Mouse (Mus musculus) kidney, adult 8-10 months (tissue): Measurements from ENCODE around the gene Nxpe3.

Source experiments
- DNase-seq, 2 experiments: peaks; one replicate each; pipeline ENCODE4 v3.0.0; 2022

Nxpe3 gene

DNA sequence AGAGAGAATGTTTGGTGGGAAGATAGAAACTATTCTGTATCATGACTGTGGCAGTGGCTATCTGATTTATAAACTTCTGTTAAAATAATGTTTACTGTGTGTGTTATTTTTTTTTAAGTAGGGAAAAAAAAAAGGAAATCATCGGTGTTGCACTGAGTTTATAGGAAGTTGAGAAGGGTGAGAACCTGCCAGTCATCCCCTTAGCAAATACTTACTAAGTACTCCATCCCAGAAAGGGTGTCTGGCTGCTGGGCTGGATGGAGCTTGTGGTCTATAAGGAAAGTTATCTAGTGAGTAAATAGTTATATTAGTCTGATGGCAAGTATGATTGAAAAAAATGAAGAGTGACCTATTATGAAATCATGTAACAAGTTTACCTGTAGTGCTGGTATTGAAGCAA, 93.5 kb downstream of the Nxpe3 start:
- no peak for DNase-seq

DNA sequence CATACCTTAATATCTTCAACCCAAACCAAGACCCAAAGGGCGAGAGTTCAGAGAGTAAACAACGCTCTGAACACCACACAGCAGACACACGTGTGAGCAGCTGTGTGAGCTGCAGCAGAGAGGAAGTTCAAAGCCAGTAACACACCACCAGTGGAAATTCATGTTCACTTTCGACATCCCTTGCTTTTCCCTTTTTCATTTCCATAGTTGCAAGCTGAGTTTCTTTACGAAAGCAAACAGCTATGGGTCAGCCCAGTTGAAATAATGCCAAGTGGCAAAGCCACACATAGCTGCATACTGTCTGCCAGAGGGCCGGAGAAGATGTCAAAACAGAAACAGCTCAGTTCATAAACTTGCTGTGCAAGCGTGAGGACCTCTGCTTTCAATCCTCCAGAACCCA, 96.2 kb downstream of the Nxpe3 start:
- DNase-seq: no peak

DNA sequence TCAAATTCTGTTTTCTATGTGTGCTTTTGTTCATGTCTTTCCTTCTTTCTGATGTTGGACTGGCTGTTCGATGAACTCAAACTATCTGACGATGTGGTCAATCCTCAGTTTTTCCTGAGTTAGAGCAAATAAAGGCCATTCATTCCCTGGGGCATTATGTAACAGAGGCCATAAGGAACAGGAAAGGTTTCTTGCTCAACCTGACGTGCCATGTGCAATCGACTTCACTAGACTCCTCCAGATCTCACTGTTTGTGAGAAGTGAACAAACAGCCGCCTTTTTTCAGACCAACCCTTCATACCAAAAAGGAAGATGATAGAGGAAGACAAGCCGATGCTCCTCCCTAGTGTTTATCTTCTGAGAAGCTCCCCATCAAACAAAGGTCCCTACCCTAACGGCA, 104.8 kb downstream of the Nxpe3 start:
- DNase-seq: no peak
